Mouse (Mus musculus) liver, postnatal 0 days (tissue): ENCODE measurements at regions not wholly inside any gene's neighbourhood (a gene's known extent, or its start where the extent isn't known, plus 50 kb on each side); places are given as distances from the start of the nearest gene placed in this dataset.

Source experiments
- ATAC-seq: fragments of 200-750 bp; cut with Nextera tagmentation; 2 replicates; pipeline ENCODE4 v1.8.0; 2017; ENCODE audit warnings: mild to moderate bottlenecking, moderate library complexity
- DNase-seq: peaks from one replicate; pipeline ENCODE4 v3.0.0-alpha.2; 2016
- H3K27ac ChIP-seq: fragments of 300-500 bp; sonication (generic); 2 replicates; pipeline ENCODE4 v1.5.1; 2014; ENCODE audit warnings: antibody characterized with exemption, moderate library complexity, mild to moderate bottlenecking, low read depth
- H3K27me3 ChIP-seq: fragments of 300-500 bp; sonication (generic); 2 replicates; pipeline ENCODE4 v1.6.1; 2014; ENCODE audit warnings: low read length, control low read depth, mixed read lengths; ENCODE audit not compliant: insufficient read depth
- H3K36me3 ChIP-seq: fragments of 300-500 bp; sonication (generic); replicated peaks from 2 replicates; pipeline ENCODE4 v1.6.1; 2014; ENCODE audit warnings: mild to moderate bottlenecking, control low read depth, low read length, moderate library complexity, mixed read lengths; ENCODE audit not compliant: insufficient read depth
- H3K4me1 ChIP-seq: fragments of 300-500 bp; sonication (generic); 2 replicates; pipeline ENCODE4 v1.6.1; 2014; ENCODE audit warnings: antibody characterized with exemption, mild to moderate bottlenecking, control low read depth; ENCODE audit not compliant: insufficient read depth
- H3K4me2 ChIP-seq: fragments of 300-500 bp; sonication (generic); 2 replicates; pipeline ENCODE4 v1.6.1; 2014; ENCODE audit warnings: low read depth, mild to moderate bottlenecking, low read length, moderate library complexity, mixed read lengths
- H3K4me3 ChIP-seq: fragments of 300-500 bp; sonication (generic); 2 replicates; pipeline ENCODE4 v1.5.1; 2014; ENCODE audit warnings: low read depth, low read length
- H3K9ac ChIP-seq: fragments of 300-500 bp; sonication (generic); replicated peaks from 2 replicates; pipeline ENCODE4 v1.6.1; 2014; ENCODE audit warnings: mild to moderate bottlenecking, moderate library complexity
- H3K9me3 ChIP-seq: fragments of 300-500 bp; sonication (generic); 2 replicates; pipeline ENCODE4 v1.6.1; 2016; ENCODE audit warnings: mild to moderate bottlenecking, control low read depth, low read length, mixed read lengths
- CTCF ChIP-seq: sonication (generic); IDR thresholded peaks from 2 replicates; pipeline ENCODE4 v1.5.1; 2016; ENCODE audit warnings: antibody characterized with exemption, low read depth
- EP300 ChIP-seq: IDR thresholded peaks from 2 replicates; pipeline ENCODE4 v1.6.1; 2016; ENCODE audit warnings: antibody characterized with exemption, low read depth, mild to moderate bottlenecking
- WGBS: fragments of 180-500 bp; shearing (Covaris S2); extraction: QIAGEN DNeasy Blood & Tissue Kit; methylation state at CpG from one replicate; pipeline ENCODE4 v1.1.7; 2014; ENCODE audit not compliant: insufficient replicate concordance; 5-methylcytosine and 5-hydroxymethylcytosine counted together

DNA sequence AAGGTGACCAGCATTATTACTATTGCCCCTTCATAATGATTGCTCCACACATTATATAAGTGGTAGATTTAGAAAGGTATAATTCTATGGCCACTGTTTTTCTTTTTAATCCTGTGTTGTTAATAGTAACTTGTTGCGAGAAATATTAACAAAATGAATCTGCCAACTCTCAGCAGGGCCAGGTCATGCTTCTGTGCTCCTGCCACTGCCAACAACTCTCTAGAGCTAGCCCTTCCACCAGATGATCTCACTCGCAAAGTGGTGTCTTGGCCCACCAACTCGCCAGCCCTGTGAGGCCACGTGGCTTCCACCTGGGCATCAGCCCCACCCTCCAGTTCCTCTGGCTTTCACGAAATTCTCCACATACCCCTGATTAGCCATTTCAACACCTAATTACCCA lies 197.1 kb downstream of the Gm11232 start:
- Histone ChIP-seq H3K9ac (no peak overlapping the region), H3K9me3 (no peaks in the 10 kb centered on the region), H3K36me3 (no peaks in the 10 kb centered on the region), H3K27me3 (no peaks in the 10 kb centered on the region), H3K4me3 (no peak overlapping the region), H3K4me2 (no peak overlapping the region), H3K27ac (no peak overlapping the region), H3K4me1 (no peaks in the 10 kb centered on the region)
- TF ChIP-seq CTCF: no peak
- no peak for TF ChIP-seq EP300
- DNase-seq: no peak
- ATAC-seq: no peak
- 80% methylated on average over 5 of the region's 5 CpGs for WGBS

DNA sequence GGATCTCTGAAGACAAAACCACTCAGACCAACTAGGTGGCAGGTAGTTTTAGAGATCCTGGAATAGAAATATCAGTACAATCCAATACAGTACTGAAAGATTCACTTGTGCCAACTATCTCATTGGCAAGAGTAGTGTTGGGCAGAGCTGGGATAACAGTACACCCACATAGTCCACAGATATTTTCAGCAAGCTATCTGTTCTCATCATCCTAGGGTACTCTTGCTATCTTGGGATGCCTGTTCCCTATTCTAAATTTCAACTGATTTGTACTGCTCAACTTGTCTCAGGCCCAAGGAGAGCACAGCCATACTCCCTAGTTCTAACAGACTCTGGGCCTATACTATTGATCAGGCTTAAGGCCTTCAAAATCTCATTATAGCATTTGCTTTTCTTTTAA lies 218.6 kb downstream of the Gm11232 start:
- Histone ChIP-seq H3K9me3 (no peaks in the 10 kb centered on the region), H3K4me3 (no peak overlapping the region), H3K27me3 (no peaks in the 10 kb centered on the region), H3K4me1 (no peaks in the 10 kb centered on the region), H3K27ac (no peak overlapping the region), H3K4me2 (no peak overlapping the region), H3K9ac (no peak overlapping the region), H3K36me3 (no peaks in the 10 kb centered on the region)
- DNase-seq (no peak), ATAC-seq (no peak)
- TF ChIP-seq EP300: no peak
- no peak for TF ChIP-seq CTCF

DNA sequence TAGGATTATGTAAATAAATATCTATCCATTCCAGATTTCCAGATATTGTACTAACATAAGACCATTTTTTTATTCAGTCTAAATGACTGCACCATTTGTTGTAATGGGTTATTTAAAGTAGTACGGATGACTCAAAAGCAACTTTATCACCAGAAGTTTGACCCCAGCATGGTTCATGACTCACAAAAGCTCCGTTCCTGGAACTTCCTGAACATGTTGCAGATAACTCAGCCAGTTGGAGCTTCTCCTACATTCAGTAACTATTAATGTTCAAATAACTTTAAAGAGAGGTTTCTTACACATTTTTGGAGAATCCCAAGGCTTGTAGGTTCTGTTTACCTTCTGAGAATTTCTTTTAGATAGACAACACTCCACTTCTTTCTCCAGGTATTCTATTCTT lies 219.8 kb downstream of the Gm11232 start:
- H3K4me3 ChIP-seq: no peak overlapping the region
- H3K27ac ChIP-seq: no peak overlapping the region
- DNase-seq (no peak), ATAC-seq (no peak)
- H3K9ac ChIP-seq: no peak overlapping the region
- H3K4me2 ChIP-seq: no peak overlapping the region
- H3K4me1 ChIP-seq: no peaks in the 10 kb centered on the region
- no peaks in the 10 kb centered on the region for H3K36me3 ChIP-seq
- WGBS: 61% methylated on average over 2 of the region's 2 CpGs
- no peaks in the 10 kb centered on the region for H3K27me3 ChIP-seq
- no peaks in the 10 kb centered on the region for H3K9me3 ChIP-seq
- no peak for TF ChIP-seq EP300
- no peak for TF ChIP-seq CTCF

DNA sequence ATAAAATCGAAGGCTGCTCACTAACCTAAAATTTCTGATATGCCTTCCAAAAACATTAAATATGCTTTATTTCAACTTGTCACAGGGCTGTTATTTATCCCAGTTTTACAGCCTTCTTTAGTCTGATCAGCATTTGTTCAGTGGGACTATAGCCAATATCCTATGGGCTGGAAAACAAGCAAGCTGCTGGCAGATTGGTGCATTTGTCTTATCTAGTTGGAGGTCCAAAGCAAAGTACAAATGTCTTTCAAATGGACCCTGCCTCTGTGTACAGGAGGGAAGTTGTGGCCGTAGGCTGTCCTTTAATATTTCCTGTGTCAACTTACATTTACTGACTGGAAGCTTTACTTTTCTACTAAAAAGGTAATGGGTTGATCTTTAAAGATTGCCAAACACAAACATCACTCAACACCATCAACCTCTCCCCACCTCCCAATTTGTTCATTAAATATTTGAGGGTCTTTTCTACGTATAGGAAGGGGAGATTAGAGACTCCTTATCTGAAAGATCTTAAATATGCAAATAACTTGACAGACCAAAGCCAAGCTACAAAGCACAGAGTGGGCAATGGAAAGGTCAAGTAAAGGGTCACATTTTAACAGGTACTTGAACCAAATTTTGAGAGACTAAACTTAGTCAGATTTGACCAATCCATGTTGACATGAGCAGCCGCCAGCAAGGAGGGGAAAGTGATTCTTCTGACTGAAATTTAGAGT lies 233.4 kb downstream of the Gm11232 start:
- Histone ChIP-seq H3K27me3 (no peaks in the 10 kb centered on the region), H3K4me3 (no peak overlapping the region), H3K4me2 (no peak overlapping the region), H3K36me3 (no peaks in the 10 kb centered on the region), H3K9ac (no peak overlapping the region), H3K9me3 (no peaks in the 10 kb centered on the region), H3K4me1 (0 out of 2 replicates have a peak, but pooled peaks cover 5% of the 10 kb centered on the region), H3K27ac (no peak overlapping the region)
- DNase-seq (no peak), ATAC-seq (no peak)
- 46% methylated on average over 4 of the region's 4 CpGs for WGBS
- TF ChIP-seq CTCF (no peak), EP300 (no peak)

DNA sequence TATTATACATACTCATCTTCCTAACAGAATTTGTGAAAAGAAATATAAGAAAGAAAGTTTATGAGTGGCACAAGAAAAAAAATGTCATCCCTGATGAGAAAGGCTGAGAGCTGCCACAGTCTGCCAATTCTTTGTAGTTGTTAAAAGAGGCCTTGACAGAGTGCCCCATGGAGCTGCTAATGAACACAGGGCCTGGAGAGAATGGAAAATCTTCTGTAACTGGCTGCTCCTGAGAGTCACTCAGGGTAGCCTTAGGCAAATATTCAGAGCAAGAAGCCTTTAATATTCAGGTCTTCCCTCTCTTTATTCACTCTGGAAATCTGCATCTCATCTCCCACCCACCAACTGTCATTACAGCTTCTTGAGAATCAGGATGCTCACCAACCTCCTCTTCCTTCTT lies 237.0 kb downstream of the Gm11232 start:
- DNase-seq: no peak
- Histone ChIP-seq H3K9ac (no peak overlapping the region), H3K27me3 (no peaks in the 10 kb centered on the region), H3K4me2 (no peak overlapping the region), H3K36me3 (no peaks in the 10 kb centered on the region), H3K27ac (no peak overlapping the region), H3K4me3 (no peak overlapping the region), H3K9me3 (no peaks in the 10 kb centered on the region), H3K4me1 (peaks cover 5% of the 10 kb centered on the region; the same call in 1 of the 2 replicates)
- TF ChIP-seq EP300 (no peak), CTCF (no peak)
- ATAC-seq: no peak

DNA sequence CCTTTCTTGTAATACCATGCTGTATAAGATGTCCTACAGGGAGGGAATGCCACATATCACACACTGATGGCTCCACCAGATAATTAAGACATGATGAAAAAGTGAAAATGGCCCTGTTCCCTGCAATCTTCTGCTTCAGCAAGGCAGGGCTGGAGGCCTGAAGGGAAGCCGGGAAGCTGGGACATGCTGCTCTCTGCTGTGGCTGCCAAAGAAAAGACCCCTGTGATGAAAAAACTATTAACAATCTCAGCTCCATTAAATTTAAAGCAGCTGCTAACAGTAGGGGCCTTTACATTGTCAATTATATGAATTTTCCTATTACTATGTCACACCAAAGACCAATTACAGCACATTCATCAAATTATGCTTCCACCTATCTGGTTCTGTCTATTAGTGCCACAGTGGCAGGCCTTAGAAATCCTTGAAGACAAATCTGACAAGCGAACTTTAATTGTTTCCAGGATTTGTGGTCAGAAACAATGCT lies 239.8 kb downstream of the Gm11232 start:
- H3K27me3 ChIP-seq: no peaks in the 10 kb centered on the region
- H3K9me3 ChIP-seq: no peaks in the 10 kb centered on the region
- no peak overlapping the region for H3K4me2 ChIP-seq
- 69% methylated on average over 2 of the region's 2 CpGs for WGBS
- H3K4me1 ChIP-seq: peaks cover under 1% of the 10 kb centered on the region; the same call in 1 of the 2 replicates
- no peaks in the 10 kb centered on the region for H3K36me3 ChIP-seq
- no peak overlapping the region for H3K9ac ChIP-seq
- DNase-seq (no peak), ATAC-seq (no peak)
- TF ChIP-seq CTCF (no peak), EP300 (no peak)
- H3K4me3 ChIP-seq: no peak overlapping the region
- no peak overlapping the region for H3K27ac ChIP-seq

DNA sequence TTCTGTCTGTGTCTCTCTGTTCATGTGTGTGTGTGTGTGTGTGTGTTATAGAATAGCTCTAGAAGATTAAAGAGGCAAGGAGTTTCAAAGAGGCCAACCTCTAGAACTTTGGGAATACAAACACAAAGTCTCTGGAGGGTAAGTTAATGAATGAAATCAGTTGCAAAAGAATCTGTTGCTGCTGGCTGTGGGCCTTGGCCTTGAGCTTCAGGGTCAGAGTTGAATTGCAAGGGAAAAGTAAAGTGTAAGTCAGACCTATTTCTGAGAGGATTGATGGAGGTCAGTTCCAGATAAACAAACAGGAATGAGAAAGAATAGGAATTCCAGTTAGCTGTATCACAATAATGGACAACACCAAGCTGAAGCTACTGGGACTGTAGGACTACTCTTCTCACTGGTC lies 250.9 kb downstream of the Gm11232 start:
- DNase-seq (no peak), ATAC-seq (no peak)
- Histone ChIP-seq H3K27ac (no peak overlapping the region), H3K4me3 (no peak overlapping the region), H3K36me3 (no peaks in the 10 kb centered on the region), H3K27me3 (no peaks in the 10 kb centered on the region), H3K9ac (no peak overlapping the region), H3K4me2 (no peak overlapping the region), H3K4me1 (no peaks in the 10 kb centered on the region), H3K9me3 (no peaks in the 10 kb centered on the region)
- no peak for TF ChIP-seq CTCF
- TF ChIP-seq EP300: no peak
